Mouse (Mus musculus): ENCODE measurements around the gene Tmem266.
A peak's percentile ranks its signal among the peaks of the same experiment; 100 is the strongest.

Tmem266 gene

GRCm38 (mm10) chr9:55450035-55450434 is 123.3 kb downstream of the Tmem266 start:
- ATAC-seq (ENCODE audit: low TSS enrichment), result no peak

DNA sequence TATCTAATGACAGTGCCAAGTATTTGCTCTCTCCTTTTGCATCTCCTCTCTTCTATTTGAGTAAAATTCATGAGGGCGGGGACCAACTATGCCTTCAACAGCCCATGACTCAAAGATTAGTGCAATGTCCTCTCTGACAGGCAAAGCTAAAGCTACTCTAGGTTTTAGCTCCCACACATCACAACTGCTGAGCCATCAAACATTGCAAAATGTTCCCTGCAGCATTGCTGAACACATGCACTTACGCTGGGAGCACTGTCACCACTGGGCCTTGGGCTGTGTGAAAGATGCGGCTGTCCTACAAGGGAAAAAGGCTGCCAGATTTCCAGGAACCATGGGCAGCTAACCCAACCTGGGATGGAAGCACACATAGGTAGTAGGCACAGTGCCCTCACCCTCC is 124.7 kb downstream of the Tmem266 start:
- ATAC-seq (ENCODE audit: low TSS enrichment), result peak; percentile 95

GRCm38 (mm10) chr9:55452906-55453305 is 126.2 kb downstream of the Tmem266 start:
- ATAC-seq (ENCODE audit: low TSS enrichment), result no peak

DNA sequence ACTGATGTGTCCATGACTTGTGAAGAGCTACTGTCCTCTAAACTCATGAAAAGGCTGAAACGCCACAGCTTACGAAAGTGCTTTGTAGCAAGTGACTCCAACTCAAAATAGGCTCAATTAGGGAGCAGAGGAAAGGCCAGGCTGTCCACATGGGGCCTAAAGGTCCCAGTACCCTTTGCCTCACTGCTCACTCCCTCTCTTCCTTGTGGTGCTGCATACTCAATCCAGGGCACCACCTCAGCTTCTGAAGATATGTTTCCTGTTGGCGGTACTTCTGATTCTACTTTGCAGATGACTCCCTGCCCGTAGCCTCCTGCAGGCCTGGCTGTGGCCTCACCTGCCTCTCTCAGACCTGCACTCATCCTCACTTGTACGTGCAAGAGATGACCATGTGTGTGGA is 126.7 kb downstream of the Tmem266 start:
- no peak for ATAC-seq (ENCODE audit: low TSS enrichment)

GRCm38 (mm10) chr9:55468397-55468796 is 141.7 kb downstream of the Tmem266 start:
- ATAC-seq (ENCODE audit: low TSS enrichment), result no peak

GRCm38 (mm10) chr9:55476084-55476483 is 149.4 kb downstream of the Tmem266 start:
- ATAC-seq (ENCODE audit: low TSS enrichment), result no peak

- no peak for ATAC-seq (ENCODE audit: low TSS enrichment)
Measured at GRCm38 (mm10) chr9:55478699-55479098, 152.0 kb downstream of the Tmem266 start.

DNA sequence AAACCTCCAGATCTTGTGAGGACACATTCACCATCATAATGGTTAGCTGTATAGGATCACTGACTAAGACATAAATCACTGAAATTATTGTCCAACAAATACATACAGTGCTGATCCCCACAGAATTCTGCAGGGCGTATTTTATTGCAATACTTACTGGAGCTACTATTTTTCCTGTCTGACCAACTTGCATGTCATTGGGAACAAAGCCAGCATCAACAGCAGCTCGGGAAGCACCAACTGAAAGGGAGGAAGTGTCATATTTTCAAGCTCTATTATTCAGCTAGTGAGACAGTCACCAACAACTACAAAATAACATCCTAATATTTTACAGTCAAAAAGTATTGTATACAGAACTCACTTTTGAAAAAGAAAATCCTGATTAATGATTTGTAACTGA is 155.4 kb downstream of the Tmem266 start:
- ATAC-seq (ENCODE audit: low TSS enrichment), result peak; percentile 38; the same call in 1 of the 2 replicates

All from frontal cortex, adult (tissue).